Comparison of ENCODE assay signal across 29 mouse cellular contexts in genomic region chr1:71068728-71069304, GRCm38 (mm10). TPM values are rescaled to one million over a fixed set of nuclear protein-coding genes. Genes with fewer than 3 reads are reported as not detected.
DNase-seq lines count a peak whose midpoint lies in the region; ATAC-seq and TF ChIP-seq lines count a peak whose summit lies in the region.
"Had no signal": no experiment of that assay in that cellular context is flagged by ENCODE, and none has a peak within 500 bp of the region (broad histone marks: within the 10 kb centered on the region; RNA-seq: fewer than 3 reads in every experiment).

No protein-coding gene starts in this region.

- H3K27me3 ChIP-seq in midbrain, embryonic 11.5 days (ENCODE audit: control insufficient read depth, insufficient read depth, low read length) = no peaks in the 10 kb centered on the region
- H3K27me3 ChIP-seq in midbrain, embryonic 10.5 days (ENCODE audit: low read depth, poor library complexity, severe bottlenecking) = no peaks in the 10 kb centered on the region
- H3K27me3 ChIP-seq in MEL (ENCODE audit: control insufficient read depth in 1 of 2, insufficient read depth in 2 of 2, low read length in 2 of 2) = no peaks in the 10 kb centered on the region
- H3K27me3 ChIP-seq in forebrain, embryonic 15.5 days = no peaks in the 10 kb centered on the region
- H3K27me3 ChIP-seq: CH12.LX; embryonic facial prominence, embryonic 13.5 days; forebrain, embryonic 13.5 days; heart, embryonic 12.5 days; hindbrain, embryonic 12.5 days; hindbrain, embryonic 15.5 days; intestine, embryonic 15.5 days; Patski had no signal

- H3K4me2 ChIP-seq in midbrain, embryonic 11.5 days = no peak overlapping the region
- H3K4me2 ChIP-seq in forebrain, embryonic 15.5 days (replicated peaks) = no peak overlapping the region
- H3K4me2 ChIP-seq: embryonic facial prominence, embryonic 13.5 days; forebrain, embryonic 13.5 days; heart, embryonic 12.5 days; hindbrain, embryonic 12.5 days; hindbrain, embryonic 15.5 days; intestine, embryonic 15.5 days had no signal

- TF ChIP-seq RAD21 in MEL (IDR thresholded peaks at IDR 0.05; ENCODE audit: low read depth, low read length) = no peak

- no peak overlapping the region for H3K9ac ChIP-seq in midbrain, embryonic 11.5 days (ENCODE audit: low read length)
- no peak overlapping the region for H3K9ac ChIP-seq in MEL (ENCODE audit: control insufficient read depth, low read depth, low read length, poor library complexity, severe bottlenecking)
- no peak overlapping the region for H3K9ac ChIP-seq in forebrain, embryonic 15.5 days (replicated peaks)
- H3K9ac ChIP-seq: embryonic facial prominence, embryonic 13.5 days; forebrain, embryonic 13.5 days; forebrain, postnatal 0 days; heart, embryonic 12.5 days; hindbrain, embryonic 12.5 days; hindbrain, embryonic 15.5 days; intestine, embryonic 15.5 days had no signal

- TF ChIP-seq POLR2A in MEL (IDR thresholded peaks at IDR 0.05; ENCODE audit: control insufficient read depth in 1 of 2, insufficient read depth in 1 of 2, low read depth in 1 of 2, low read length in 2 of 2, poor library complexity in 1 of 2) = no peak

- H3K4me3 ChIP-seq in midbrain, embryonic 11.5 days (ENCODE audit: low read depth, low read length) = no peak overlapping the region
- H3K4me3 ChIP-seq in midbrain, embryonic 10.5 days = no peak overlapping the region
- H3K4me3 ChIP-seq in MEL (ENCODE audit: control insufficient read depth in 1 of 2, insufficient read depth in 1 of 2, low read depth in 2 of 2, low read length in 2 of 2) = no peak overlapping the region
- H3K4me3 ChIP-seq in forebrain, embryonic 15.5 days = no peak overlapping the region
- H3K4me3 ChIP-seq: embryonic facial prominence, embryonic 10.5 days; embryonic facial prominence, embryonic 13.5 days; erythroblast, embryonic 14.5 days; forebrain, embryonic 13.5 days; heart, embryonic 12.5 days; hindbrain, embryonic 12.5 days; hindbrain, embryonic 15.5 days; intestine, embryonic 15.5 days had no signal

- no peak for ATAC-seq in midbrain, embryonic 11.5 days (ENCODE audit: low FRiP score)
- peak; percentile 82 for ATAC-seq in CD4-positive, CD25-positive, alpha-beta regulatory T cell, adult 4 months
- ATAC-seq in inflammation-experienced regulatory T-cells, adult 6 months = peak; percentile 73
- ATAC-seq in forebrain, embryonic 15.5 days (replicated peaks) = no peak
- ATAC-seq: forebrain, embryonic 13.5 days; forebrain, postnatal 0 days; intestine, embryonic 15.5 days; Patski had no signal

- 97% methylated on average over 3 of the region's 3 CpGs for WGBS in midbrain, embryonic 11.5 days
- WGBS in midbrain, embryonic 10.5 days = 99% methylated on average over 3 of the region's 3 CpGs
- 92% methylated on average over 3 of the region's 3 CpGs for WGBS in forebrain, embryonic 15.5 days

- no peaks in the 10 kb centered on the region for H3K9me3 ChIP-seq in midbrain, embryonic 11.5 days (ENCODE audit: control insufficient read depth, low read length)
- H3K9me3 ChIP-seq in midbrain, embryonic 10.5 days (replicated peaks) = no peaks in the 10 kb centered on the region
- H3K9me3 ChIP-seq in MEL (replicated peaks; ENCODE audit: insufficient read depth, low read length) = no peaks in the 10 kb centered on the region
- H3K9me3 ChIP-seq in forebrain, embryonic 15.5 days = no peaks in the 10 kb centered on the region
- H3K9me3 ChIP-seq: embryonic facial prominence, embryonic 10.5 days; embryonic facial prominence, embryonic 13.5 days; forebrain, embryonic 13.5 days; heart, embryonic 12.5 days; hindbrain, embryonic 12.5 days; hindbrain, embryonic 15.5 days; intestine, embryonic 15.5 days had no signal

- no peaks in the 10 kb centered on the region for H3K4me1 ChIP-seq in midbrain, embryonic 11.5 days (ENCODE audit: control insufficient read depth, insufficient read depth, low read length)
- no peaks in the 10 kb centered on the region for H3K4me1 ChIP-seq in midbrain, embryonic 10.5 days
- H3K4me1 ChIP-seq in MEL (ENCODE audit: control insufficient read depth in 1 of 2, insufficient read depth in 2 of 2, low read length in 2 of 2) = peaks cover 2 to 17% of the 10 kb centered on the region in 2 experiments; a peak in 2 of 4 replicates
- no peaks in the 10 kb centered on the region for H3K4me1 ChIP-seq in forebrain, embryonic 15.5 days
- H3K4me1 ChIP-seq: embryonic facial prominence, embryonic 10.5 days; embryonic facial prominence, embryonic 13.5 days; forebrain, embryonic 13.5 days; heart, embryonic 12.5 days; hindbrain, embryonic 12.5 days; hindbrain, embryonic 15.5 days; intestine, embryonic 15.5 days had no signal

- TF ChIP-seq EP300 in MEL (IDR thresholded peaks at IDR 0.05; ENCODE audit: low read depth in 1 of 2, low read length in 2 of 2) = peak; percentile 25 to 59; a peak in 1 of 4 replicates

- no peak for TF ChIP-seq CTCF in MEL (IDR thresholded peaks at IDR 0.05 in 2 of 3, conservative IDR thresholded peaks at IDR 0.05 in 1 of 3; ENCODE audit: control insufficient read depth in 1 of 3, insufficient read depth in 1 of 3, low read depth in 2 of 3, low read length in 3 of 3, poor library complexity in 1 of 3, severe bottlenecking in 1 of 3)

- H3K79me2 ChIP-seq in MEL (ENCODE audit: control insufficient read depth, insufficient read depth, low read length, poor library complexity) = peaks cover 5% of the 10 kb centered on the region; the same call in 1 of the 2 replicates

- no peak overlapping the region for H3K27ac ChIP-seq in midbrain, embryonic 11.5 days (ENCODE audit: low read depth, low read length)
- no peak overlapping the region for H3K27ac ChIP-seq in midbrain, embryonic 10.5 days (replicated peaks)
- H3K27ac ChIP-seq in MEL (ENCODE audit: control insufficient read depth, low read depth, low read length) = no peak overlapping the region
- H3K27ac ChIP-seq in forebrain, embryonic 15.5 days (replicated peaks) = no peak overlapping the region
- H3K27ac ChIP-seq: embryonic facial prominence, embryonic 10.5 days; embryonic facial prominence, embryonic 13.5 days; forebrain, embryonic 13.5 days; hindbrain, embryonic 12.5 days; hindbrain, embryonic 15.5 days; intestine, embryonic 15.5 days had no signal

- no peaks in the 10 kb centered on the region; the same call in 1 of the 2 replicates for H3K36me3 ChIP-seq in midbrain, embryonic 11.5 days (ENCODE audit: control insufficient read depth, insufficient read depth, low read length)
- H3K36me3 ChIP-seq in midbrain, embryonic 10.5 days = peaks cover 46% of the 10 kb centered on the region
- peaks cover 13 to 29% of the 10 kb centered on the region in 2 experiments for H3K36me3 ChIP-seq in MEL (ENCODE audit: control insufficient read depth in 1 of 2, insufficient read depth in 2 of 2, low read length in 2 of 2)
- H3K36me3 ChIP-seq in forebrain, embryonic 15.5 days = no peaks in the 10 kb centered on the region
- H3K36me3 ChIP-seq: hindbrain, embryonic 12.5 days; hindbrain, embryonic 15.5 days; intestine, embryonic 15.5 days had no signal

- peak; percentile 76 for DNase-seq in midbrain, embryonic 11.5 days (ENCODE audit: low spot score, missing footprints)
- DNase-seq in midbrain, embryonic 10.5 days (ENCODE audit: low spot score) = no peak
- DNase-seq in MEL (ENCODE audit: low read depth, low spot score) = peak; percentile 40
- no peak for DNase-seq in cerebellum, adult 9-11 months
- DNase-seq: adrenal gland, adult 2 months; adrenal gland, postnatal 14 days; cerebellum, adult 11 months; cerebellum, adult 2 months; cerebellum, postnatal 10 days; cerebellum, postnatal 36 days; embryo, embryonic 11 days; forebrain, postnatal 0 days; gastrocnemius, postnatal 25 days; heart, adult 18-20 months; heart, postnatal 14 days; kidney, adult 11 months had no signal

TF ChIP-seq in MEL, 35 proteins besides CTCF, POLR2A, EP300 and RAD21:
- TF ChIP-seq ETS1 (IDR thresholded peaks at IDR 0.05; ENCODE audit: low read depth, low read length) (0 out of 2 replicates have a peak, but pooled peaks have one; percentile 51), ZNF384 (IDR thresholded peaks at IDR 0.05; ENCODE audit: low read depth, low read length) (peak; percentile 87), TCF12 (IDR thresholded peaks at IDR 0.05; ENCODE audit: low read depth, low read length) (peak; percentile 70), NELFE (IDR thresholded peaks at IDR 0.05; ENCODE audit: low read depth, low read length) (no peak), GATA1 (IDR thresholded peaks at IDR 0.05; ENCODE audit: low read depth, low read length) (peak; percentile 69)

RNA-seq across cellular contexts. Expression of gene Bard1, which starts 34.1 kb away (rescaled TPM):
- polyA plus RNA-seq in midbrain, embryonic 11.5 days (2014; fragmentation: Nextera tagmentation; extraction: Ambion mirVana) = 2.0 and 2.7 TPM in 2 replicates
- 2.2 and 3.4 TPM in 2 replicates for polyA plus RNA-seq in midbrain, embryonic 10.5 days (2016; fragmentation: Nextera tagmentation; extraction: Ambion mirVana)
- polyA plus RNA-seq in CD4-positive, CD25-positive, alpha-beta regulatory T cell, adult 4 months (2017; shearing (Covaris generic)) = under 1 TPM; 0.42 to 0.47 TPM
- 10.9 and 12.8 TPM in 2 replicates for total RNA-seq in MEL (2012; rRNA removed)
- 1 to 10 TPM in 1 of 2 experiments, not detected in 1; 8.1 TPM for polyA plus RNA-seq in MEL (2012; ENCODE audit: insufficient read depth in 1 of 2, insufficient read length in 2 of 2, low read depth in 1 of 2, low replicate concordance in 2 of 2, missing spikeins in 1 of 2)
- polyA plus RNA-seq in inflammation-experienced regulatory T-cells, adult 6 months (2017; shearing (Covaris generic)) = 1 to 10 TPM in 1 of 3 experiments, under 1 TPM in 2; 0.38 to 3.0 (median 0.58) TPM
- polyA plus RNA-seq in forebrain, embryonic 15.5 days (2015; fragmentation: Nextera tagmentation; extraction: Ambion mirVana) = 1.1 and 1.3 TPM in 2 replicates

Comparison
In these comparisons a context has a peak if more than half of its experiments do, and no peak if none do; other contexts are left out.
1. DNase-seq: peak in midbrain, embryonic 11.5 days (single experiment) and MEL (single experiment); none in midbrain, embryonic 10.5 days (single experiment) and cerebellum, adult 9-11 months (single experiment).
2. ATAC-seq: peak in CD4-positive, CD25-positive, alpha-beta regulatory T cell, adult 4 months (single experiment) and inflammation-experienced regulatory T-cells, adult 6 months (single experiment); none in midbrain, embryonic 11.5 days (single experiment) and forebrain, embryonic 15.5 days (single experiment).